Mouse (Mus musculus) limb, embryonic 13.5 days (tissue): Measurements from ENCODE around the gene Pgc. TPM values are rescaled to one million over a fixed set of nuclear protein-coding genes. Genes with fewer than 3 reads are reported as not detected.

Source experiments
- ATAC-seq: fragments of 200-750 bp; cut with Nextera tagmentation; 2 replicates; pipeline ENCODE4 v1.8.0; 2017; ENCODE audit warnings: low read depth, moderate number of reproducible peaks, moderate TSS enrichment; ENCODE audit not compliant: low FRiP score
- H3K27ac ChIP-seq: fragments of 300-500 bp; sonication (generic); 2 replicates; pipeline ENCODE4 v1.5.1; 2015; ENCODE audit warnings: inconsistent platforms, mild to moderate bottlenecking, moderate library complexity
- H3K27me3 ChIP-seq: fragments of 300-500 bp; sonication (generic); 2 replicates; pipeline ENCODE4 v1.6.1; 2015; ENCODE audit warnings: mild to moderate bottlenecking, inconsistent platforms
- H3K36me3 ChIP-seq: fragments of 300-500 bp; sonication (generic); 2 replicates; pipeline ENCODE4 v1.6.1; 2015; ENCODE audit warnings: inconsistent platforms, mild to moderate bottlenecking, moderate library complexity
- H3K4me1 ChIP-seq: fragments of 300-500 bp; sonication (generic); 2 replicates; pipeline ENCODE4 v1.6.1; 2015; ENCODE audit warnings: inconsistent platforms
- H3K4me2 ChIP-seq: fragments of 300-500 bp; sonication (generic); replicated peaks from 2 replicates; pipeline ENCODE4 v1.6.1; 2015; ENCODE audit warnings: inconsistent platforms, mild to moderate bottlenecking, moderate library complexity
- H3K4me3 ChIP-seq: fragments of 300-500 bp; sonication (generic); 2 replicates; pipeline ENCODE4 v1.5.1; 2015; ENCODE audit warnings: moderate library complexity, mild to moderate bottlenecking, inconsistent platforms
- H3K9ac ChIP-seq: fragments of 300-500 bp; sonication (generic); 2 replicates; pipeline ENCODE4 v1.6.1; 2015; ENCODE audit warnings: mild to moderate bottlenecking, inconsistent platforms
- H3K9me3 ChIP-seq: fragments of 300-500 bp; sonication (generic); 2 replicates; pipeline ENCODE4 v1.6.1; 2016; ENCODE audit warnings: inconsistent platforms
- WGBS: fragments of 180-500 bp; shearing (Covaris S2); methylation state at CpG from one replicate; pipeline ENCODE4 v1.1.7; 2015; 5-methylcytosine and 5-hydroxymethylcytosine counted together
- polyA plus RNA-seq: library from polyadenylated mRNA; unstranded; fragments of >200 nt; fragmentation: Nextera tagmentation; extraction: Ambion mirVana; gene quantifications from 2 replicates; pipeline ENCODE4 v1.2.1, GENCODE M21; 2015

Pgc gene
- polyA plus RNA-seq, 1 experiment from 2014 or later = 0.43 TPM

DNA sequence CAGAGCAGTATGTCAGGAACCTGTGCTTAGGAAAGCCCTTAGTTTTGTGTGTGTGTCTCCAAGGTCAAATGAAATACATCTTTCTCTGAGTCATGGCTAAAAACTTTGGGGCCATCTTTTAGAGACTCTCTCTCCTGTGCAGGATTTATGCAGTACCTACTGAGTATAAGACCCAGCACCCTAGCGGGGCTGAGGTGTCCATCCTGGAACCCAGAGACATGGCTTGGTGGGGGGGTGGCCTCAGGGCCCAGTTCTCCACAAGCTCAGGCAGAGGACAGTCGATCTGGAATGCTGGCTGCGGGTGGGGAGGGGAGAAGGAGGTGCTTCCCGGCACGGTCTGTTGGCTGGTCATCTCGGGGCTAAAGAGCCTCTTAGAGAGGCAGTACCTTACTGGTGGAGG lies 29.7 kb downstream of the Pgc start:
- no peak overlapping the region for H3K4me3 ChIP-seq
- WGBS = 41% methylated on average over 6 of the region's 6 CpGs
- H3K9ac ChIP-seq = no peak overlapping the region
- no peaks in the 10 kb centered on the region for H3K27me3 ChIP-seq
- H3K9me3 ChIP-seq = 0 out of 2 replicates have a peak, but pooled peaks cover 4% of the 10 kb centered on the region
- no peak overlapping the region for H3K27ac ChIP-seq
- no peak overlapping the region for H3K4me2 ChIP-seq
- H3K36me3 ChIP-seq = no peaks in the 10 kb centered on the region
- 0 out of 2 replicates have a peak, but pooled peaks cover 3% of the 10 kb centered on the region for H3K4me1 ChIP-seq
- ATAC-seq = no peak

GRCm38 (mm10) chr17:47757056-47757610 lies 30.5 kb downstream of the Pgc start:
- Histone ChIP-seq H3K4me3 (no peak overlapping the region), H3K4me1 (peaks cover 4% of the 10 kb centered on the region; the same call in 1 of the 2 replicates), H3K9me3 (no peaks in the 10 kb centered on the region), H3K9ac (no peak overlapping the region), H3K27ac (no peak overlapping the region), H3K4me2 (no peak overlapping the region), H3K36me3 (no peaks in the 10 kb centered on the region), H3K27me3 (no peaks in the 10 kb centered on the region)
- ATAC-seq = no peak
- WGBS = 83% methylated on average over 7 of the region's 7 CpGs

- ATAC-seq = no peak
- Histone ChIP-seq H3K27me3 (no peaks in the 10 kb centered on the region), H3K27ac (no peak overlapping the region), H3K9me3 (no peaks in the 10 kb centered on the region), H3K4me2 (no peak overlapping the region), H3K36me3 (no peaks in the 10 kb centered on the region), H3K9ac (no peak overlapping the region), H3K4me1 (peaks cover 21% of the 10 kb centered on the region), H3K4me3 (no peak overlapping the region)
- 74% methylated on average over 15 of the region's 15 CpGs for WGBS
Observed at GRCm38 (mm10) chr17:47759702-47760410, 33.2 kb downstream of the Pgc start.

- Histone ChIP-seq H3K4me2 (no peak overlapping the region), H3K27ac (peak overlapping the region; percentile 81; the same call in 1 of the 2 replicates), H3K4me1 (peaks cover 21% of the 10 kb centered on the region), H3K4me3 (no peak overlapping the region), H3K36me3 (no peaks in the 10 kb centered on the region), H3K9me3 (no peaks in the 10 kb centered on the region), H3K27me3 (no peaks in the 10 kb centered on the region), H3K9ac (peak overlapping the region; percentile 39; the same call in 1 of the 2 replicates)
- WGBS = 77% methylated on average over 7 of the region's 7 CpGs
- ATAC-seq = no peak
Observed at GRCm38 (mm10) chr17:47762028-47762427, 35.4 kb downstream of the Pgc start.

DNA sequence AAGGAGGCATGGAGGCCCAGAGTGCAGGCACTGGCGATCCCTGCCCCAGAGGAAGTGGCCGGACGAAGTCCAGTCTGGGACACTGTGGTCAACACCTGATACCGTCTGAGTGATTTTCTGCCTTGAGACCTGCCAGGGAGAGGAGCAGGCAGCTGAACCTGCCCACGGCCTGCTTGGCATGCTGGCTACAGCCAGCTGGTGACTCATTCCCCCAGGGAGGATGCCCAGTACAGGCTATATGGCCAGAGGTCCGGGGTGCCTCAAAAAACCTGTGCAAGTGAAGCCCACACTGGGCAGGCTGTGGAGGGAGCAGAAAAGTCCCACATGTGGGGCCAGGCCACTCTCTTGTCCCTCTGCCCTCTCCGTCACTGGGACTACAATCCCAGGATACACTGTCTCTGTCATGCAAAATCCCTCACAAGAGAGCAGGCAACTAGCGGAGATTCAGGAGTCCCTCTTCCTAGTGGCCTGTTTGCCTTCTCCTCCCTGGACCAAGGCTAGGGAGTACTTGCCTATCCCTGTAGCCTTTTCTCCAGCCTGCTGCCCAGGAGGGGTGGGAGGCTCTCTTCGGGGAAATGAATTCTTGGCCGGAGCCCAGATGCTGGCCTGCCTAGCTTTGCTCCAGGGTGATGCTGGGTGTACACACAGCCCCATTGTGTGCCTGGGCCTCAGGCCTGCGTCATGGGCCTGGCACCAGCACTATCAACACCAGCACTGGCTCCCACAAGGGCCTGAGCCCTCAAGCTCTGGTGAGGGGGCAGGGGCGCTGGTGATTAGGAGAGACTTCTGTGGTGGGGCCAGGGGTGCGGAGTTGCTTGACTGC lies 36.1 kb downstream of the Pgc start:
- Histone ChIP-seq H3K4me1 (peaks cover 21% of the 10 kb centered on the region), H3K27me3 (no peaks in the 10 kb centered on the region), H3K36me3 (no peaks in the 10 kb centered on the region), H3K9ac (peak overlapping the region; percentile 39; the same call in 1 of the 2 replicates), H3K4me2 (no peak overlapping the region), H3K4me3 (no peak overlapping the region), H3K9me3 (no peaks in the 10 kb centered on the region), H3K27ac (peak overlapping the region; percentile 81)
- ATAC-seq = peak; percentile 59
- WGBS = 68% methylated on average over 13 of the region's 13 CpGs

GRCm38 (mm10) chr17:47765986-47766385 lies 39.3 kb downstream of the Pgc start:
- no peak overlapping the region for H3K27ac ChIP-seq
- peaks cover 5% of the 10 kb centered on the region; the same call in 1 of the 2 replicates for H3K27me3 ChIP-seq
- peaks cover 25% of the 10 kb centered on the region for H3K4me1 ChIP-seq
- WGBS = 70% methylated on average over 4 of the region's 4 CpGs
- no peak for ATAC-seq
- no peak overlapping the region for H3K9ac ChIP-seq
- no peak overlapping the region for H3K4me3 ChIP-seq
- no peak overlapping the region for H3K4me2 ChIP-seq
- H3K9me3 ChIP-seq = no peaks in the 10 kb centered on the region
- no peaks in the 10 kb centered on the region for H3K36me3 ChIP-seq

DNA sequence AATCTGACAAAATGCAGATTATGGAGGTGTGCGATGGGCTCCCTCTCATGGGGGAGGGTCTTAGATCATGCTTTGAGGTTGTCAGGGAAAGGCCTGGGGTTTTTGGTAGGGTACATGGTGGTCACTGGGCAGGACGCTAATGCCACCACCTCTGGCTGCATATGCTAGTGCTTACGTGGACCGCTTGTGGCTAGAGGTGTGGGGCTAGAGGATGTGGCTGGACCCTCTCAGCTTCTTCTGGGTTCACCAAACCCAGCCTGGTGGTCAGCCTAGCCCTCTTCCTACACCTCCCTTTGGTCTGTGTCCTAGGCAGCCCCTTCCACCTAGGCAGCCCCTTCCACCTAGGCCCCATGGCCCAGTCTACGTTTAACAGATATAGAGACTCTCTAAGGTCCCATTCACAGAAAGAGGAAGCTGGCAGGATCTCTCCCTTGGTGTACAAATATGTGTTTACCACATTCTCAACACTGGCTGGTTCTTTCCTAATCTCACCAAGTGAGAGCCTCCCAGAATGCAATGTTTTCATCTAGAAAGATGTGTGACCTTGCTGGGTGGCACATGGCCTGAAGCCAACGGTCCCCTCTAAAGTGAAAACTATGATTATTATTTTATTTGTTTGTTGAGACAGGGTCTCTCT lies 39.9 kb downstream of the Pgc start:
- no peaks in the 10 kb centered on the region for H3K9me3 ChIP-seq
- no peak overlapping the region for H3K4me2 ChIP-seq
- H3K27ac ChIP-seq = no peak overlapping the region
- H3K27me3 ChIP-seq = peaks cover 5% of the 10 kb centered on the region; the same call in 1 of the 2 replicates
- H3K36me3 ChIP-seq = no peaks in the 10 kb centered on the region
- no peak for ATAC-seq
- H3K4me3 ChIP-seq = no peak overlapping the region
- peaks cover 25% of the 10 kb centered on the region for H3K4me1 ChIP-seq
- WGBS = 86% methylated on average over 6 of the region's 6 CpGs
- H3K9ac ChIP-seq = no peak overlapping the region

- no peak for ATAC-seq
- H3K4me1 ChIP-seq = peaks cover 25% of the 10 kb centered on the region
- no peak overlapping the region for H3K9ac ChIP-seq
- H3K9me3 ChIP-seq = peaks cover 3% of the 10 kb centered on the region
- no peak overlapping the region for H3K4me3 ChIP-seq
- H3K4me2 ChIP-seq = no peak overlapping the region
- WGBS = 63% methylated on average over 2 of the region's 2 CpGs
- H3K36me3 ChIP-seq = no peaks in the 10 kb centered on the region
- no peak overlapping the region for H3K27ac ChIP-seq
- peaks cover 5% of the 10 kb centered on the region; the same call in 1 of the 2 replicates for H3K27me3 ChIP-seq
Observed at GRCm38 (mm10) chr17:47767081-47767455, 40.4 kb downstream of the Pgc start.

GRCm38 (mm10) chr17:47767456-47768141 lies 41.0 kb downstream of the Pgc start:
- Histone ChIP-seq H3K4me3 (no peak overlapping the region), H3K9ac (no peak overlapping the region), H3K4me1 (peaks cover 20% of the 10 kb centered on the region), H3K4me2 (no peak overlapping the region), H3K9me3 (peaks cover 9% of the 10 kb centered on the region), H3K27ac (no peak overlapping the region), H3K36me3 (no peaks in the 10 kb centered on the region), H3K27me3 (peaks cover 5% of the 10 kb centered on the region; the same call in 1 of the 2 replicates)
- WGBS = 59% methylated on average over 9 of the region's 17 CpGs
- no peak for ATAC-seq

- Histone ChIP-seq H3K4me2 (no peak overlapping the region), H3K9ac (0 out of 2 replicates have a peak overlapping the region, but pooled peaks have one; percentile 19)
- no peak for ATAC-seq
Observed at GRCm38 (mm10) chr17:47768707-47769276, 42.1 kb downstream of the Pgc start.

More at GRCm38 (mm10) chr17:47768707-47769276, 42.1 kb downstream of the Pgc start:
- Histone ChIP-seq H3K27me3 (peaks cover 5% of the 10 kb centered on the region; the same call in 1 of the 2 replicates), H3K4me1 (peaks cover 17% of the 10 kb centered on the region), H3K36me3 (no peaks in the 10 kb centered on the region), H3K27ac (no peak overlapping the region), H3K9me3 (peaks cover 12% of the 10 kb centered on the region), H3K4me3 (no peak overlapping the region)
- 43% methylated on average over 12 of the region's 12 CpGs for WGBS
